Mouse (Mus musculus) skeletal muscle tissue, adult 2 months (tissue): Measurements from ENCODE around the gene Stk19.

Experiments used
- DNase-seq: peaks from one replicate; pipeline ENCODE4 v3.0.0-alpha.2; 2012; ENCODE audit warnings: low read depth, low spot score

Stk19 gene

DNA sequence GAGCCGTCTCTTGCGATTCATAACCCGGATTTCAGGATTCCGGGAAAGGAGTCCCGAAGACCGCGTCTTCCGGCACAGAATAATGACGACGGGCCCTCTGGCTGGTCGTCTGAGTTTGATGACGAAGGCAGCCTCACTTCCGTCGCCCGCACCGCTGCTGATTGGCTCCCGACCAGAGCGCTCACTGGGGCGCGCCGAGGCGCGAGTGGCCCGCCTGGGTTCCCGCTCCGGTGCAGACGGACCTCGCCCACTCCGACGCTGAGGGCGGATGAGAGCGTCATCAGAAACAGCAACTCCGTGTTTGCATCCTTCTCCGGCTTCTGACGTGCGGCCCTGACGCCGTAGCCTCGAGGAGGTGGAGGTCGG is at the start of gene Stk19, which contains the start of gene Dxo:
TSS of gene Stk19 (minus strand) at position 90 of the 366 bp plus-strand sequence.
TSS of gene Dxo (plus strand) at position 164 of the 366 bp plus-strand sequence.
- peak; percentile 94 for DNase-seq

DNA sequence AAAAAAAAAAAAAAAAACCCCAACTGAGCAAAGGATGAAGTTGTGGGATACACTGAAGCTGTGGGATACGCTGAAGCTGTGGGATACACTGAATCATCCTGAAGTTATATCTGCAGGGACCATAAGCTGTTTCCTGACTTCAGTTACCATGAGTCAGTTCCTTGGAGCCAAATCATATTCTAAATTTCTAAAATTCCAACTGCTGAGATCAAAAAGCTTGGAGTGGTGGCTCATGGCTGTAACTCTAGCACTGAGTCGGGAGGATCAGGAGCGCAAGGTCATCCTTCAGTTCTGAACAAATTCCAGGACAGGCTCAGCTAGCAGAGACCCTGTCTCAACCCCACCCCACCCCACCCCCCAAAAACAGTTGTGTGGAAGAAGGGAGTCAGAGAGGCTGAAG is 48.9 kb upstream of the Stk19 start:
- no peak for DNase-seq

DNA sequence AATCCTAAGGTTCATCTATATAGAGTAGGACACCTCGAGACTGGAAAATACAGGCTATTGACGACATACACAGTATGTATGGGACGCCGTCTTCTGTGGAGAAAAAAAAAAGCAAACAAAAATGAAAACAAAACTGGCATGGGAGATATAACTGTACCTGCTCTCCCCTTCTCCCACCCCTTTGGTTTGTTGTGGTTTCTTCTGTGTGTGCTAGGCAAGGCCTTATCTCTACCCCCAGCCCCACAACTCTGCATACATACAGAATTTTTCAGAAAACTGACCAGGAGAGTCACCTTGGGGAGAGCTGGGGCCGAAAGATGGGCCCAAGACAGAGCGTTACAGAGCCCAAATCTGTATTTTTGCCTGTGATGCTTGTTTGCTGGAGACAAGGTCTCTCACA is 48.0 kb upstream of the Stk19 start:
- no peak for DNase-seq

DNA sequence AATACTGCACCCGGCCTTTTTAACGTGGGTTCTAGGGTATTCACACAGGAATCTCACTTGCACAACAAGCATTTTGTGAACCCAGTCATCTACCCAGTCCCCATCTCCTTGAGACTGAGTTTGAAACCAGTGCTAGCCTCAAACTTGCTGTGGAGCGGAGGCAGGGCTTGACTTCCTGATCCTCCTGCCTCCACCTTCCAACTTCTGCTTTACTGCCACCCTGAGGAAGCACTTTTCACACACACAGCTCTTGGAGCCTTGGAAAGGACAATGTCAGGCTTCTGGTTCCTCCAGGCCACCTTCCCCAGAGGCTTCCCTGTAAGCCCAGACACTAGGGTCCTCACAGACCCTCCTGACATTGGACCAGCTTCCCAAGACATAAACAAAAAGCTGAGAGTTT is 46.6 kb upstream of the Stk19 start:
- DNase-seq, result no peak

DNA sequence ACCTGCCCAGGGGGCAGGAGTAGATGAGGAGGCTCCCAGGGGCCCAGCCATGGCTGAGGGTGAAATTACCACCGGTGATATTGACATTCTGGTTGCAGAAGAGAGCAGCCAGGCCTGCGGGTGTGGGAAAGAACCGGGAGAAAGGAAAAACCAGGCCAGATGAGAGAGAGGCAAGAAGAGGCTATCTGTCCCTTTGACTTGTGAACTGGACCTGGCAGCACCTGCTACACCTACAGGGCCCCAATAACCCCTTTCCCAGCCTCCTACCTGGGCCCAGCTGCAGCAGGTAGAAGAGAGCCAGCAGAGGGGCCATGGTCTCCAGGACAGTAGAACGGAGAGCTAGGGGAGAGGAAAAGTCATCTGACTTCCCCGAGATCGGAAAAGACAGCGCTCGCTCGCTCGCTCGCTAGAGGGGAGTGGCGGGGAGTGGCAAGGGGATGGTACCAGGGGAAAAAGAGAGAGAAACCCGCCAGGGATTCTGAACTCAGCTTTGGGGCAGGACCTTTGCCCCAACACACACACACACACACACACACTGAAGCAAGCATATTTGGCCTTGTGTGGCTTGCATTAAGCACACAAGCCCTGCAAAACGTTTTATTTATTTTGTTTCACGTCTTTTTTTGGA is 45.1 kb upstream of the Stk19 start, which contains the start of gene Gm20547:
TSS of gene Gm20547 (minus strand) at position 360 of the 628 bp plus-strand sequence.
- DNase-seq, result no peak

DNA sequence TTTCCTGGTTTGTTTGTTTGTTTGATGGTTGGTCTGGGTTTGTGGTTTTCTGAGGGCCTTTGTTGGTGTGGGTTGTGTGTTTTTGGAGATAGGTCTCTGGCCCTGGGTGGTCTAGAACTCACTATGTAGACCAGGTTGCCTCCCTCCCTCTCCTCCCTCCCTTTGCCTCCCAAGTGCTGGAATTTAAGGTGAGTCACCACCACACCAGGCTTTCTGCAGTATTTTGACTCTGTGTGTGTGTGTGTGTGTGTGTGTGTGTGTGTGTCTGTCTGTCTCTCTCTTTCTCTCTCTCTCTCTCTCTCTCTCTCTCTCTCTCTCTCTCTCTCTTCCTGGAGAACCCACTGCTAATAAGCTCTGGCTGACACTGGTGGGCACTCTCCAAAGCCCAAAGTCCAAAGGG is 44.4 kb upstream of the Stk19 start:
- no peak for DNase-seq

DNA sequence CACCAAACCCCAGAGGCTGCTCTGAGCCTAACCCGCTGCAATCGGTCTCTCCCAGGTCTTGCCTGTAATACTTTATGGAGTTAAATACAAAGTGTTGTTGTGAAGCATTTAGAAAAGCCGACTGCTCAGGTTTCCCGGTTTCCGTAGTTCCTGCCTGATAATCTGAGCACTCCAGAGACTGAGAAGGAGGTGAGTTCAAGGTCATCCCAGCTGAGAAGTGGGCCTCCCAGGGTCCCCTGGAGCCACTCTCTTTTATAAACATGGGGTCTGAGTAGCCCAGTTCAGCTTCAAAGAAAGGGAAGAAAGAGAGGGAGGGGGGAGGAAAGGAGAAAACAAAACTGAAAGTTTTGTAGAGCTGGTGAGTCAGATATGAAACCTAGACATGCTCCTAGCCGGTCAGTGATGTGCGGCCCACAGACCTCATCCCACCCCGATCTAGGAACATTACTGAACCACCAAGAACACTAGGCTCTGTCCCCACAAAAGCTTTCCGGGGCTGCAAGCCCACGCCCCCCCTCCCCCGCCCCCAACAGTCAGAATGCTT is 42.7 kb upstream of the Stk19 start, which contains the start of gene Zbtb12:
TSS of gene Zbtb12 (plus strand) at position 148 of the 544 bp plus-strand sequence.
- DNase-seq, result no peak

DNA sequence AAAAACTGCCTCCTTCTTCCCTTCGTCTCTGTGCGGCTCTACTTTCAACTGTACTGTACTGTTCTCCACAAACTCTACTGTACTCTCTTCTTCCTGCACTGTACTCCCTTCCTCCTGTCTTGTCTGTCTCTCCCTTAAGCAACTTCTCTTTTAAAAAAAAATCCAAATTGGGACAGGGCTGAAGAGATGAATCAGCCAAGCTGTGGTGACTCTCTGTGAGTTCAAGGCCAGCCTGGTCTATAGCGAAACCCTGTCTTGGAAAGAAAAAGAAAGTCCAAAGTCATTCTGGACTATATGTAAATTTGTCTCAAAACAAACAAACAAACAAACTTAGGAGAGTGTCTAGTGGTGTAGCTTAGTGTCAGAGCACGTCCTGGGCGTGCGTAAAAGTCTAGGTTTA is 37.6 kb upstream of the Stk19 start:
- no peak for DNase-seq

DNA sequence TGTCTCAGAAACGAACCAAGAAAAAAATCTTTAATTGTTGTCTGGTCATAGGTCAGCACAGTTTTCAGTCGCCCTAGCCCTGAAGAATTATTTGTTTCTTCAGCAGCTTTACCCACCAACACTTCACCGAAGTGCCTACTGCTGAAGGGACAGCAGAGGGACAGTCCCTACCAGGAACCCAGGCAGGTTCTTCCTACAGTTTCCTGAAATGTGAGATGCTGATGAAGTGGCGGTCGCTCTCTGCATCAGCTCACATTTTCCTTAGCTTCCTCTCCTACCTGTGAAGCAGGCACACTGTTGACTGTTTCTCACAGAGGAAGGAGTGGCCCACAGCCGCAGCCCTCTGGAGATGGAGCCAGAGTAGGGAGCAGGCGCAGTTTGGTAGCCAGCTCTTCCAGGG is 29.2 kb upstream of the Stk19 start:
- no peak for DNase-seq

DNA sequence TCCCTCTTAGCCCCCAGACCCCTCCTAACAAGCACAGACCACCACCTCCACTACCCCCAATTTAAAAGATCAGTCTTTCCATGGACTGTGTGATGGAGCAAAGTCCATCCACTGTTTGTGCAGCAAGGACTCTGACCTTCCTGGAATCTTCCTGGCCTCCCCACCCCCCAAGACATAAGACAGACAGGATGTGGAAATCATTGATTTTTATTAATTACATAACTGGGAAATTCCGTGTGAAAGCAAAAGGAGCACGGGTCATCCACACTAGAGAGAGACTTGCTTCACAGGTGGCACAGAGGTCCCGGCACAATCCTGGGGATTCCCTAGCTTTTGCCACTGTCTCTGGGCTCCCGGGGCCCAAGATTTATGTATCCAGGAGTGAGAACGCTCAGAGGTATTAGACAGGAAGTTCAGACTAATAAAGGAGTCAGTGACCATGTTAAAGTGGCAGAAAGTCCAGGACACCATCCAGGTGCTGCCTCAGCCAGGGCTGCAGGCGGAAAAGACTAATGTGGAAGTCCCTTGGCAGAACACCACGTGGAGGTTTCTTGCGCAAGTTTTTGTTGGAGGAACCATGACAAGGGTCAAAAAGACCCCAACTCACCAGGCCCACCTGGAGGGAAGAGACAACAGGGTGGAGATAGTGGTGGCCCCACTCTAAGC is 25.8 kb upstream of the Stk19 start, which contains the start of gene Cfb:
TSS of gene Cfb (minus strand) at position 103 of the 666 bp plus-strand sequence.
- DNase-seq, result no peak

DNA sequence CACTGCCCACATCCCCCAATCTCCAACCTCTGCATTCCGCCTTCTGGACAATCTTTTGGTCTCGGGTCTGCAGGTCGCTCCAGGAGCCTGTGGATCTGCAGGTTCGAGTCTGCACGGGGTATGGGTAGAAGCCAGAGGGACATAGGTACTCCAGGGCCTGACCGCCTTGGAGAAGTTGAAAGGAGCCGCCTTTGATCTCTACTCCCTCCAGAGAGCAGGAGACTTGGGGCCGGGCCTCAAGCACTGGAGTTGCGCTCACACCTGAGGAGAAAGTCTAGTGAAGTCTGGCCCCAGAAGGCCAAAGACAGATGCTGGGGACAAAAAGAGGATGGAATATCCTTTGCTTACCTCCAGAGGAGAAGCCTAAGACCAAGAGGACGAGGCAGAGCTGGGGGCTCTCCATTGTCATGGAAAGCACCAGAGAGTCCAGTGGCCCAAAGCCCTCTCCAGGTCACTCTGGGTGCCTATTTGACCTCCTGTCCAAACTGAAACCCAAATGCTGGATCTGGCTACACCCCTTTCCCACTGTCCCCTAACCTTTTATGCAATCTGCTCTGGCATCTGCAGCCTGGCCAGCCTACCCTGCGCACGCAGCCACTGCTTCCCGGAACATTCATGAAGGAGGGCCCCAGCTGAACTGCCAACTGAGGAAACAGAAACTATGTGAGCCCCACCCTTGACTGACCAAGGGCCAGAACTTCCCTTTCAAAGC is 25.1 kb upstream of the Stk19 start:
- peak; percentile 41 for DNase-seq

DNA sequence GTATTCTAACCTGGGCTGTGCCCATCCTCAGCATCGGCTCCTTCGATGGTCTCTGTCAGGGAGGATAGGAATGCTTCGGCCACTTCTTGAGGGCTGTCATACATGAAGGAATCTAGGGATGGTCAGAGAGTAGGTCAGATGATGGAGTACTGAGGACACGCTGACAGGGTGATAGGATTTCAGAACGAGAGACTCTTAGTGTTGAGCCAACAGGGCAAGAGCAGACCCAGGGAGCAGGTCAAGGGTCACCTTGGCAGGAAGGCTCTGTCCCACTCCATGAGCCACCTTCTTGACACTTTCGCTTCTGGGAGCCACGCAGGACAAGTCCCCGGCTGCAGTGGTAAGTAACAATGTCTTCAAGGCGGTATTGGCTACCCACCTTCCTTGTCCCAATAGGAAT is 23.8 kb upstream of the Stk19 start:
- no peak for DNase-seq

DNA sequence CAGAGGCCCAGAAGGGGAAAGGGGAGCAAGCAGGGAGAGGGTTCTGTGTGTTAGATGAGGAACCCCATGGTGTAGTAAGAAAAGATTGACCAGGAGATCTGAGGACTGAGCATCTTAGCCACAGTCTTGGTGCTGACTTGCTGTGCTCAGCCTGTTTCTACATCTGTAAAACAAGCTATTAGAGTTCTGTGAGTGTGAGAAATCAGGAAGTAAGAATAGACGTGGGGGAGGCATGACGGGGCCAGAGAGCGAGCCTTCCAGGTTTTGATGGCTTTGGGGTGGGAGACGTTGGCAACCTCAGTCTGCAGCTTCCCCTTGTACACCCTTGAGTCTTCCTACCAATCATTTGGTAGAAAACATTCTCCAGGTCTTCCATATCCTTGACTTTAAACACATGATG is 21.9 kb upstream of the Stk19 start:
- no peak for DNase-seq

DNA sequence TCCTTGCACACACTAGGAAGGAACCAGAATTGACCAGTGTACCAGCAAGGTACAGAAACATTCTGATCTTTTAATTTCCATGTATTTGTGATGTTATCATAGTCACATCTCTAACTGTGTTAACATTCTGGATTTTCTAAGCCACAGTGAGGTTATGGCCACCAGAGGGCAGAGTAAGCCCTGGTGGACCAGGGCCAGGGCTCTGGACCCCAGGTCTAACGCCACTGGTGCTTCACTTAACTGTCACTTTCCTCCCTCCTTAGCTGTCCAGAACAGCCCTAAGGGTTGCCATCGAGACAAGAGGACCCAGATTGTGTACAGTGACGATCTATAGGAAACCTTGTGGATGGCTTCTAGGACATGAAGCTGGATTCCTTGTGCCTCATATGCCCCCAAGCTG is 19.1 kb upstream of the Stk19 start:
- no peak for DNase-seq

DNA sequence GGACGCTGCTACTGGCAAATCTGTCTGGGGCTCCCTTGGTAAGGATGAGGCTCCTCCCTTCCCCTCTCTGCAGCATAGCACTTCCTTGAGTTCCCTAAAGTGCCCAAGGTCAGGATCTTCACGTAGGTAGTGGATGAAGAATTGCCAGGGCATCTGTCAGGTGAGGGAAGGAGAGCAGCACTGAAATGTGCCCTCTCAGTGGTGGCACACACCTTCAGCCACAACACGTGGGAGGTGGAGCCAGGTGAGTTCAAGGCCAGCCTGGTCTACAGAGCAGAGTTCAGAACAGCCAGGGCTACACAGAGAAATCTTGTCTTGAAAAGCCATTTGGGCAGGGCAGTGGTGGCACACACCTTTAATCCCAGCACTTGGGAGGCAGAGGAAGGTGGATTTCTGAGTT is 18.0 kb upstream of the Stk19 start:
- no peak for DNase-seq

DNA sequence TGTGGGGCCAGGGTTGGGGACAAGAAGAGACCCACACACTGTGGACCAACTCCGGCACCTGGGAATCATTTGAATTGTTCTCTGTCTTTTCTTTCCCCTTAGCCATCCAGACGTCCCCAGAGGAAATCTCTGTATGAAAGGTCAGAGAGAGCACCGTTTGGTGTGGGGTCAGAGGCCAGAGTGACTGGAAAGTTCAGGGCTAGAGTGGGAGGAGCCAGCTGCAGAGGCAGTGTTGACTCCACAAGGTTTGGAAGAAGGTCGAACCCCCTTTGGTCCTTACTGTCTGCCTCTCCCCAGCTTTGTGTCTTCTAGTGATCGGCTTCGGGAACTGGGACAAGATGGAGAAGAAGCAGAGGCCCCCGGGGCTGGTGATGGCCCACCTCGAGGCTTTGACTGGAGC is 16.8 kb upstream of the Stk19 start:
- no peak for DNase-seq

DNA sequence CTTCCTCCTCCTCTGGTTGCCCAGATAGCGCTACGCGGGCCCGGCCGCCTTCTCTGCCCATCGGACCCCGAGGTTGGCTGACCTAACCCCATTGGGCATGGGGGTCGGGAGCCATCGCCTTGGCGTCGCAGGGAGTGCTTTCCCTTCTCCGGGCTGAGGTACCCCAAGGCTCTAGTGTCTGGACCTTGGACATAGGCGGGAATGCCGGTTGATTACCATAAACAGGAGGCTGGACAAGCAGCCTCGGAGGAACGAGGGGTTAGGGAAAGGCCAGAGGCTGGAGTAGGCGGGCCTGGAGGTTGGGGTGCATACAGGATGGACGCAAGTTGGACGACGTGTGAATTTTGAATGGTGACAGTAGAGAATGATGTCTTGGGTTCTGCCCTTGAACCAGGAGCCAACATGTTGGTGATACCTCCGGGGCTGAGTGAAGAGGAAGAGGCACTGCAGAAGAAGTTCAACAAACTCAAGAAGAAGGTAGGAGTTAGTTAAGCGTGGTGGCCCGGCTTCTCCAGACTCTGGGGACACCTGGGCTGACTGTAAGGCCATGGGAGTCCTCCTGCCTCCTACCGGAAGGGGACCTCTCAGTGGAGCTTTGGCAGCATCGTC is 13.9 kb upstream of the Stk19 start:
- no peak for DNase-seq

DNA sequence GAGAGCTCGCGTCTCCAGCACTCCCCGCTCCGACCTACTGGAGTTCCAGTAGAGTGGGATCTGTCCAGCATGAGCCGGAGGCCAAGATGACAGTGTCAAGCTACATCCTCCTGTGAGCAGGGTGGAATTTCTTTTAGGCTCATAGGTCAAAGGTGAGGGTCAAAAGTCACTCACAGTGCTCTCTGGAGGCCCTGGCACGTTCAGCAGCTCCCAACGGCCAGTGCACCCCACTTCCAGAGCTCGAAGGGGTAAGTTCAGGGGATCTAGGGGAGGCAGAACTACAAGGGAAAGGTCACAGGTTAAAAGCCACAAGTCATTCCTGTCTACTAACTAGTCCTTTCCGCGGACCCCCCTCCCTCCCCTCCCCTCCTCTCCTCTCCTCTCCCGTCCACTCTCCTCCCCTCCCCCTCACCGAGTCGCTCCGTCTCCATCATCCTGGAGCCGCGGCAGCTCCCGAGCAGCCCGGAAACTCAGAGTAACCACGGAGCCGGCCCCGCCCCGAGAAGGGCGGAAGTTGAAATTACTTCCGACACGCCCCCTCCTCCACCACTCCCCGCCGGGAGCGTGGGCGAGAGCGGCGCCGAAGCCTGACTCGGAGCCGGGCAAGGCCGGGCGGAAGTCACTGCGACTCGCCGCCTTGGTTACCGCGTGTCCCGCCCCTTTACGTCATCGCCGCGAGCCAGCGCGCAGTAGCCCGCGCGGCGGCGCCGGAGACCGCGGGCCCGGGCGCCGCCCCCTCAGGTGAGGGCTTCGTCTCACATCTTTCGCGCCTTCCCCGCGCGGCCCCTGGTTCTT is 13.2 kb upstream of the Stk19 start, which contains the start of the genes Skiv2l and Nelfe:
TSS of gene Skiv2l (minus strand) at position 489 of the 795 bp plus-strand sequence.
TSS of gene Nelfe (plus strand) at position 670 of the 795 bp plus-strand sequence.
- DNase-seq, result peak; percentile 95

DNA sequence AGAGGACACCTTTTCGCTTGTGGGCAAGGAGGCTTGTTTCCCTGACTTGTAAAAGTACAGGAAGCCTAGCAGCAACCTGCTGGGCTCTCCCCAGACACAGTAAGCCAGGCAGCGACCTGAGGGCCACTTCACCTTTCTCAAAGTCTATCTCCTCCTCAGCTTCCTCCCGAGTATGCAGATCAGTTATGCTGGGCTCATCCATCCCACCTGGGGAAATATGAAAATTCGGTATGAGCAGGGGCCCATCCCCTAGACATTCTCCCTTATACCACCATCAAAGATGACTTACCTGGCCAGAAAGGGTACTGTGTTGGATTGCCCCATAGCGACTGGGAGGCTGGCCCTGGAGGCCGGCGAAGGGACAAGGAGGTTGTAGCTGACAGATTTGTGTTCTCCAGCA is 10.9 kb upstream of the Stk19 start:
- DNase-seq, result no peak

DNA sequence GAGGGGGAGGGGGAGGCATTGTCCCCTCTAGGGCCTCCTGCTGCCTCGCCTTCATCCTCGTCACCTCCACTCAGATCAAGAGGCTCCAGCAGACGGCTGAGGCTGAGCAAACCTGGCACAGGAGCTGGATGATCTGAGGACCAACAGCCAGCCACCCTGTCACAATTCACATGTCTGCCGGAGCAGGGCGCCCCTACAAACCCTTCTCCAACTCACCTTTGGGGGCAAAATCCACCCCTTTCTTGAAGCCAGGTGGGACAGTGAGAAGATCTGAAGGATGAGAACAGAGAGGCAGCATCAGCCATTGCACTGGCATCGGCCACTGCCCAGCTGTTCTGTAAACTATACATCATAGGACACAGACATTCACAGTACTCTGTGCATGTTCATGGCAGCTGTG is 10.4 kb upstream of the Stk19 start:
- DNase-seq, result no peak

DNA sequence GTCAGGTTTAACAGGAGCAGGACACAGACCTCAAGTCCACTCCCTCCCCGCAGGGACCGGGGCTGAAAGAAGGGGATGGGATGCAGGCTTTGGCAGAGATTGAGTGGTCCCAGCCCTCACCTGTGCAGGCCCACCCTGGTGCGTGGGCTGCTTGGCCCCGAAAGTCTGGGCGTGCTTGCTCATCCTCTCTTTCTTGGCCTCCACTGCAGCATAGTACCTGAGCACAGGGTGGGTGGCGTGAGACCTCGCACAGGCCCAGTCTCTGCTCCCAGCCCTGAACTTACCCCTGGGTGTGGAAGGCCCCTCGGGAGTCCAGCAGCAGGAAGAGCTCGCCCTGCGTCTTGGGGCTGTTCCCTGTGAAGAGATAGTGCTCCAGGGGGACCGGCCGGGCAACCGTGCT is 8.1 kb upstream of the Stk19 start:
- no peak for DNase-seq
